Mouse (Mus musculus): ENCODE data around the gene Gc. TPM values are rescaled to one million over a fixed set of nuclear protein-coding genes. Genes with fewer than 3 reads are reported as not detected.

Gc gene
- total RNA-seq, 2 experiments from 2014 or later: not detected

GRCm38 (mm10) chr5:89368045-89368743, 89.5 kb downstream of the Gc start:
- no peak for ATAC-seq (replicated peaks; ENCODE audit: poor library complexity, severe bottlenecking)

Other genes with a start within 250 kb of the Gc start
- gene Npffr2, start 69.5 kb upstream of the Gc start, total RNA-seq (2014; fragmentation: Nextera tagmentation): not detected in 2 replicates
- not detected in 2 replicates for gene Npffr2, start 69.5 kb upstream of the Gc start, total RNA-seq (2017)